Mouse (Mus musculus): ENCODE data around the gene Iqcf1.

Gene Iqcf1

DNA sequence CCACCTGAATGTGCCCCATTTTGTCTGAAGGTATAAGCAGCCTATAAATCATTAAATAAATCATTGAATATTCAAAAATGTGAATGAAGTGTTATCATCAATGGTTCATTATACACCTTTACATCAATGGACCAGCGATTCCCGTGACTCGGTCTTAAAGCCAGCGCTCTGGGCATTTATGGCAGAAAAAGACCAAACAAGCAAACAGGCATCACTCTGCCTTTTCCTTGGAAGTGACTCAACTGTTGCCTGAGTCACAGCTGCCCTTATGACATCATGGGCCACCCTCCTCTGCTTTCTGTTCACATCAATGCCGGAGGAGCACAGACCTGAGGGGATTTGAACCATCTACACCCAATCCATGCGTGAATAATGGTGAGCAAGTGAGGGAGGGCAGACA, at the start of gene Iqcf1:
Iqcf1 (plus strand) TSS at position 301 of the 400 bp plus-strand sequence.
- 93% methylated on average over 6 of the region's 6 CpGs for WGBS

DNA sequence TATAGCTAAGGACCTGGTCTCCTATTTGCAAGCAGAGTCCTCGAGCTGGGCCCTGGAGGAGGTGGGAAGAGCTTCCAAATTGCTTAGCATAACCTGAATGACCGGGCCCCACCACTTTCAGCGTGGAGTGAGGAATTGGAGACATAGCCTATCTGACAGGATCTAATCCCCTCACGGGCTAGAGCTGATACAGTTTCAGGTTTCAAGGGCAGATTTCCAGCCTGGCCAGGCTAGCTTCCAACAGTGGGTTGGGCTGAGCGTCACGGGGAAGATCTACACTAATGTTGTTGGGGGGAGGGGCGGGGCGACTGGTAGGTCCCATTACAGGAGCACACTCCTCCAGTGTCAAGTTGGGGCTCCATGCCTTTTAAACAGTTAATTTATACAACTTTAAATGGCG, 49.1 kb upstream of the Iqcf1 start:
- 45% methylated on average over 9 of the region's 9 CpGs for WGBS

DNA sequence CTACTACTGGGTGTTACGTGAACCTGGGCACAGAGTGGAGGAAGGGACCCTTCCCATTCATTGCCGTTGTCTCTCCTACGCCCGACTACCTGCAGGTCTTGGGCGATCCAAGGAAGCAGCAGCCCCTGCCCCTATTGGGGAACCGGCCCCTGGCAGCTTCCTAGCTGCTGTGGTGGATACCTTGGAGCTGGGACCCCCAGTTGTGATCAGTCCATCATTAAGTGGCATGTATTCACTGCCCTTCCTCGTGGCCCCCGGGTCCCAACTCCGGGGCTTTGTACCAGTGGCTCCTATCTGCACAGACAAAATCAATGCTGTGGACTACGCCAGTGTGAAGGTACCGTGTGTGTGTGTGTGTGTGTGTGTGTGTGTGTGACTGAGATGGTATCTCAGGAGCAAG, 48.5 kb upstream of the Iqcf1 start:
- WGBS: 86% methylated on average over 11 of the region's 11 CpGs

DNA sequence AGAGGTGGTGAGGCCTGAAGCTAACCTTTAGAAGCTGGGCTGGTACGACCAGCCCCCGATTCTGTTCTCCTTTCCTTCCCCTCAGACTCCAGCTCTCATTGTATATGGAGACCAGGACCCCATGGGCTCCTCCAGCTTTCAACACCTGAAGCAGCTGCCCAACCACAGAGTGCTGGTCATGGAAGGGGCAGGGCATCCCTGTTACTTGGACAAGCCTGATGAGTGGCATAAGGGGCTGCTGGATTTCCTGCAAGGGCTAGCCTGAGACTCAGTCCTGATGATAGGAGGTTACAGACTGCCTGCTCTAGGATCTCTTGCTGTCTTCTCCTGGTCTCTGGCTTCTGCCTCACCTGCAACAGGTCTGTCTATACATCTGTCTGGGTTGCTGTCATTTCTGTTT, 47.9 kb upstream of the Iqcf1 start:
- WGBS: 69% methylated on average over 2 of the region's 2 CpGs

DNA sequence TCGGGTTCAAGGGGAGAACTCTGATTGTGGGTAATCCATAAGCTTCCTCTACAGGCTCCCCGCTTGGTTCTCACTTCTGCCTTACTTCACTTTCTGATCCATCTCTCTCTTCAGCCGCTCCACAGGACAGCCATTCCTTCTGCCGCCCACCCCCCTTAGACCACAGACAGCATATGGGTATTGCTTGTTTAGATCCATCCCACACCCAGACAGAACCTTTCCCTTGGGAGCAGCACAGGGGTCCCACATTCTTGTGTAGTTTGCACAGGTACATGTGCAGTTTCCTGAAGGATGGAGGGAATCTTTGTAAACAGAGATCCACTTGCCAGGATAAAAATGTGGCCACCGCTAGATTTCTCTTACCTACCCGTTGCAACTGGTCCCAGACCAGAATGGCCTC, 47.4 kb upstream of the Iqcf1 start:
- WGBS: 55% methylated on average over 6 of the region's 6 CpGs

DNA sequence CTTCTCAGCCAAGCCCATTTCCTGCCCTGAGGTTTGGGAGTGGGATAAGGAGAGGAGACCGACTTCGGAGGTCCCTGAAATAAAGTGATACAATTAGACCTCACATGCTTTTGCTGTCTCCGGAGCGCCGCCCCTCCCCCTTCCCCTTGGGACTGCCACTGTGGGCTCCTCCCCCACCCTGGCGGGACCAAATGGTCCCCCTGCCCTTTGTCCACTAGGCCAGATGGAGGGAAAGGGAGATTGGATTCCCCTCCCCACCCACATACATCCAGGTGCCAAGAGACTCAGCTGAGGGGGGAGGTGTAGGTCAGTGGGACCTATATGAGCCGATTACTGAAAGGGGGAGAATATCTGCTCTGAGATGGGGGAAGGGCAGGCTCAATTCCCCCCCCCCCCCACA, 46.9 kb upstream of the Iqcf1 start:
- 13% methylated on average over 7 of the region's 7 CpGs for WGBS

DNA sequence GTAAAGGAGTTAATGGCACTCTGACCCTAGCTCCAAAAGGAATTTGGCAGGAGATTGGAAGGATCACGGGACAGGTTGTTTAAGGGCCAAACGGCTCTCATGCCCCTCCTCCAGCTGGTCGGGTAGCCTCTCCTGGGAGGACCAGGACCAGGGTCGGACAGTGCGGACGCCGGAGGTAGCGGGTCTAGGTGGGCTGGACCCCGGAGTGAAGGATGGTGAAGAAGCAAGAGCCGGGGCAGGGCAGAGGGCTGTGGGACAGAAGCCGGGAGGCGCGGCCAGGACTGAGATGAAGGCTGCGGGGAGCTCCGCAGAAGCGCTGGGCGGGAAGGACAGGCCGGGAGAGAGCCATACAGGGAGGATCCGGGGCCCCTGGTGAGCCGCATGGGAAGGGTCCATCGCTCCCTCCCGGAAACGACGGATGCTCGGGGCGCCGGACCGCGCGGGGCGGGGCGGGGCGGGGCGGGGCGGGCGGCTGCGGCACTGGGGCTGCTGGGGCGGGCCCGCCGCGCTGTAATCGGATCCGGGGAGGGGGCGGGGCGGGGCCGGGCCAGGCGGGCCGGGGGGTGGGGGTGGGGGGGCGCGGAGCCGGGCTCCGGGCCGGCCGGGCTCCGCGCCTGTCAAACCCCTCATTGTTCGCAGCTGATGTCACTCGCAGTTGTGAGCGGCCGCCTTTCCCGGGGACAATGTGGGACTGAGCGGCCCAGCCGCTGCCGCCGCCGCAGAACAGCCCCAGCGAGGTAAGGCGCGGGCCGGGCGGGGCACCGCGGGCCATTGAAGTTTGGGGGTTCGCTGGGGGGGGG, 46.3 kb upstream of the Iqcf1 start, which contains the start of gene Pcbp4:
Pcbp4 (plus strand) TSS at position 21 of the 800 bp plus-strand sequence.
- 2% methylated on average over 54 of the region's 74 CpGs for WGBS

DNA sequence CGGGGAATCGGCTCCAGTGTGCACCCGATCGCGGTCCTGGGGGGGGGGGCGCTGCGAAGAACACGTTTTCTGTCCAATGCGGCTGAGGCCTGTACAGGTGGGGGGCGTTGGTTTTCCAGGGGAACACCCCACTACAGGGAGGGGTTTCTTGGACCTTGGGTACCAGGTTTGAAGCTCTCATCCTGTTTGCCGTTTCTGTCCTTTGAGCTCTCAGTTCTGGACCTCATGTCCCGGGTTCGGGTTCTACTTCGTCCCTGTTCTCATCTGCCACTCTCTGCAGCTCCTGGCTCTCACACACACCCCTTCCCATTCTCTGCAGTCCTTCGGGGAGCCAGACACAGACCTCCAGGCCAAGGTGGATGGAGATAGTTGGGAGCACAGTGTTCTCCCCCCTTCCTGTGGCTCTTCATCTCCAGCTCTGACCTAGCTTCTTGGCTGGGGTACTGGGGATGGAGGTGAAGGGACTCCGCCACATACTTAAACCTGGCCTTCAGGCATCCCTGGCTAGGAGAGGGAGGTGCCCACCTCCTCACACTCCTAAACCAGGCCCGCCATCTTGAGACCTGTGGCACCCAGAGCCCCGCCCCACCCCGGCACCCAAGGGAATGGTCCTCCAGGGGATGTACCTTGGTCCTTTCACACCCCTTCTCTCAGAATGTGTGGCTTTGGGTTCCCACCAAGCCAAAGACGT, 45.6 kb upstream of the Iqcf1 start:
- WGBS: 7% methylated on average over 20 of the region's 20 CpGs

DNA sequence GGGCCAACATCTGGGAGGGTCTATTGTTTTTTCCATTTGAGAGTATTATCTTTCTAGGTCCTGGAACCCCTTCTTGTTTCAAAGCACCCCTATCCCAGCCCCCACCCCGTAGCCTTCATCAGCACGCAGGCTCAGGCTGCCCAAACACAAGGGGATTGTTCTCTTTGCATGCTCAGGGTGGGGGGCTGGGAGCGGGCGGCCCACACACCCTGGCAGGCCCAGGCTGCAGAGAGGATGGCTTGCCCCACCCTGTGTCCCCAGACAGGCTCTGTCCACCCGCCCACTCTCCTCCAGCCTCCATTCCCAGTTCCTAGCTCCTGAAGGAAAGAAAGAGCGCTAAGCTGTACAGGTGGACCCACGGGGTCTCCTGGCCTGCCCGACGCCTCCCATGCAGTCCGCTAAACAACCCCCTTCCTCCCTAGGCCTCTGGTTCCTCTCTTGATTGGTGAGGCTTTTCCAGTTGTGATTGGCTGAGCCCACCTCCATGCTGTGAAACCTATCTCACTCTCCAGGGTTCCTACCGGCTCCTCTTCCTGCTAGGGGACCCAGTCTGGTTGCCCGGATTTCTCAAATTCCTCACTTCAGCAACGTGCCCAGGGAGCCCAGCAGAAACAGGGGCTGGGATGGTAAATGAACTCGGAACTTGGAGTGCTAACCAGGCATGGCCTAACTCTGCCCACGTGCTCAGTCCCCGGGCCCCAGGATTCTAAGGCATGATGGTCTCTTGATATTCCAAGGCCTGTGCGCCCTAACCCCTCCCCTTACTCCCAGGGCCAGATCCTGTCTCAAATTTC, 44.7 kb upstream of the Iqcf1 start:
- WGBS: 18% methylated on average over 17 of the region's 17 CpGs

DNA sequence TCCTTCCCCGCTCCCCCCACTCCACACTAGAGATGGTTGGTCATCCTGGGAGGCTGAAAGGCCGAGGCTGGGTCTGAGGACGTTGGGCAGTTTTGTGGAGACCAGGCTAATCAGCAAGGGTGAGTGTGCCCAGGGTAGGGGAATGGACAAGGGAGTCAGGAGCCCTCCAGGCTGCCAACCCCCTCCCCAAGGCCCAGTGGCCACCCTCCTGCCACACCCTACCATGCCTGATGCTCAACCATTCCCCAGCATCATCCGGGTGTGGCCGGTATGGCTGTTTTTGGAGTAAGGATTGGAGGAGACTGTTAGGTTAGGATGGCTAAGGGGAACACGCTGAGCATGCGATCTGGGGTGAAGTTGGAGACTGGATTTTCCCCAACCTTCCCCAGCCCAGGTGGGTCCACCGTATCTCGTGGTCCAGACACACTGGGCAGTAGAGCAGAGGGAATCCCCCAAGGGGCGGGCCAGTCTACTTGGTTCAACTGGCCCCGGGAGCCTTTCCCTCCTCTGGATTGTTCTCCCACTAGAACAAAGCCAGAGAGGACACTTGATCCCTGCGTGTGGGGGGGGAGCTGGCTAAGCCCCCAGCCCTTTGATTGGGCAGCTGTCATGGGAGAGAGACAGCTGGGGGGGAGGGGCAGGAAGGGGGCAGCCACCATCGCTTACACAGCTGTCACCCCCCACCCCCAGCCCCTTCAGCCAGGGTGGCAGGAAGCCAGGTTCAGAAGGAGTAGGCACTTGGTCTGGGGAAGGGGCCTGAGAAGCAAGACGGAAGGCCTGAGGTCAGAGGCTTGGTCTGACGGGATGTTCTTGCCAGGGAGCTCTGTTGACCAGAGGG, 43.2 kb upstream of the Iqcf1 start:
- 40% methylated on average over 15 of the region's 15 CpGs for WGBS

DNA sequence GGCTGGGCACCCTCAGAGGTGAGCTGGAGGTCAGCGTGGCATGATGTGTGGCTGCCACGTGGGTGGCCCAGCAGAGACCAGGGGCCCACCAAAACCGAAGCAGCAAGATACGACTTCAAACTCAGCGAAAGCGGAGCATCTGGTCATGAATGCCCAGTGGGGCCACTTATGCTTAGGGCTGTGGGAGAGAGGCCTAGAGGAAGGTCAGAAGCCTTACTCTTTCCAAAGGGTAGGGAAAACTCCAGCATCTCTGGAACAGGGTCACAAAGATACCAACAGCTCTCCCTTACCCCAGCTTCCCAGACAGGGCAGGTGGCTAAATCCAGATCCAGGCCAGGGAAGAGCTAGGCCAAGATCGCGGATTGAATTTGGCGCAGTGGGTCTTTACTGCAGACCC, 42.6 kb upstream of the Iqcf1 start:
- WGBS: 60% methylated on average over 9 of the region's 9 CpGs

DNA sequence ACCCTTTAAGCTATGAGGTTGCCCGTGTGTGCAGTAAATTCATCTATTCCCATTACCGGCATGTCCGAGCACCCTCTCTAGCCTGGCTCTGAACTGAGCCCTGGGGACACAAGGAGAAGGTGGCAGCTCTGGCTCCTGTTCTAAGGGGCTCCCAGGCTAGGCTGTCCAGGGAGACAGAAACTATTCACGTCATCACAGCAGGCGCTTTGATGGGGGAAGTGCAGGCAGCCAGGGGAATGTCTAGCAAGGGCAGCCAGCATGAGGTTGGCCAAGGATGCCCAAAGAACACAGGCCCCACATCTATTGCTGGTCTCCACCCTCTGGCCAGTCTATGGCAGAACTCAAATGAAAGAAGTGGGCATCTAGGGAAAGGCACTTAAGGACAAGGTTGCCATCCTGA, 41.8 kb upstream of the Iqcf1 start:
- 57% methylated on average over 5 of the region's 5 CpGs for WGBS

DNA sequence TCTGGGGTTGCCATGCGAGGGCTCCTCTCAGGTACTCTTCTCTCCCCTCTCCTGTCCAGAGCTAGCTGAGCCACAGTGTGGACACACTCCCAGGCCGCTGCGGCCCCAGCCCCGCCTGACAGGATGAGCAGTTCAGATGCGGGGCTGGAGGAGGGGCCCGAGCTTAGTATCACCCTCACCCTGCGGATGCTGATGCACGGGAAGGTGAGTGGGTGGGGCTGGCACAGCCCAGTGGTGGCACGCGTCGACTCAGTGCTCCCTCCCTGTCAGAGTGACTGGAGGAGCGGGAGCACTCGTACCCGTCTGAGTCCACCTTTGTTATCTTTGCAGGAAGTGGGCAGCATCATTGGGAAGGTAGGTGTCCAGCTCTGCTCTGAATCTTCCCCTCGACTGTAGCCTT, 39.8 kb upstream of the Iqcf1 start:
- WGBS: 45% methylated on average over 15 of the region's 15 CpGs

DNA sequence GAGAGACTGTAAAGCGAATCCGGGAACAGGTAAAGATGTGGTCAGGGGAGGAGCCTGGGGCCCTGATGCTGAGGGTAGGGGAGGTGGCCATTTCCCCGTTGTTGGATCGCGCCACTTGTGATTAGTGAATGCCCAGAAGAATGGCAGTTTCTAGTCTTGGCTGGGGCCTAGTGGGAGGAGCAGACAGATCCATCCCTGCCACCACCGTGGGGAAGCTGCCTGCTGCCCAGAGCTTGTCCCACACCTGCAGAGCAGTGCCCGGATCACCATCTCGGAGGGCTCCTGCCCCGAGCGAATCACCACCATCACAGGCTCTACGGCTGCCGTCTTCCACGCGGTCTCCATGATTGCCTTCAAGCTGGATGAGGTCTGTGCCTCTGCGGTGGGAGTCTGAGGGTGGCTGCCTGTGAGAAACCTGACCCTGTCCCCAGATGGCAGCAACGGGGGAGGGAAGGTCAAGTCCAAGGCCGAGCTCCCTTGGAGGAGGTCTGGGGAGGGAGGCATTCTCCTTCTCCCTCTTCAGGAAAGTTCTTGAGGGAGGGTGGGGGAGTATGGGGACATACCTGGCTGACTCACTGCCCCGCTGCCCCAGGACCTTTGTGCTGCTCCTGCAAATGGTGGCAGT, 39.3 kb upstream of the Iqcf1 start:
- WGBS: 66% methylated on average over 18 of the region's 18 CpGs

DNA sequence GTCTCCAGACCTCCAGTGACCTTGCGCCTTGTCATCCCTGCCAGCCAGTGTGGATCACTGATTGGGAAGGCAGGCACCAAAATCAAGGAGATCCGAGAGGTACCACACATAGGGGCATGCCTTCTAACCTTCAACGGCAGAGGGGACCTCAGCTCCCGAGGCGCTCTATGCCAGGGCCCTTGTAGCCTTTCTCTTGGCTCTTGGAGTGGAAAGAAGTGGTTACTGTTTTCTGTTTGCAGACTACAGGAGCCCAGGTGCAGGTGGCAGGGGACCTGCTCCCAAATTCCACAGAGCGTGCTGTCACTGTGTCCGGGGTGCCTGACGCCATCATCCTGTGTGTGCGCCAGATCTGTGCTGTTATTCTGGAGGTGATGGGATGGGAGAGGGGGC, 38.7 kb upstream of the Iqcf1 start:
- WGBS: 81% methylated on average over 9 of the region's 9 CpGs

DNA sequence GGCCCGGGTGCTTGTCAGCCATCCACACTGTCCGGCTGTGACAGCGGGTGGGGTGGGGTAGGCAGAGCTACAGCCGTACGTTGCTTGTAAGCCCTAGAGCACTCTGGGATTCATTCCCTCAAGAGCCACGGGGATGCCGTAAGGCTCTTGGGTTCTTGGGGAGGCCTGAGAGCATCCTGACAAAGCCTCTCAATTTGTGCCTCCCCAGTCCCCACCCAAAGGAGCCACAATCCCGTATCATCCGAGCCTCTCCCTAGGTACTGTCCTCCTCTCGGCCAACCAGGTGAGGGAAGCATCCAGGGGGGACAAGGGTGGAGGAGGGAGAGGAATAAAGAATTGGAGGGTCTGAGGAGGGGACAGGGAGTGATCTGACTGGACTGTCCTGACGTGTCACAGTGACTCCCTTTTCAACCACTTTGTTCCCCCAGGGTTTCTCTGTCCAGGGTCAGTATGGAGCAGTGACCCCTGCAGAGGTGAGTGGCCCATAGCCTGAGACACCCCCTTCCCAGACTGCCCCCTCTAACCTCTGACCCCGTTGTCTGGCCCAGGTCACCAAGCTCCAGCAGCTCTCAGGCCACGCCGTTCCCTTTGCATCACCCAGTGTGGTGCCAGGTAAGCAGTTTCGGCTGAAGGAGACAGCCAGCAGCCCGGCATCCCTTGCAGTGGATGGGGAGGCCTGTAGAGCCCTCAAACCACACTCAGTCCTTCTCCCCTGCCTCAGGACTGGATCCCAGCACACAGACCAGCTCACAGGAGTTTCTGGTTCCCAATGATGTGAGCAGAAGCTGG, 37.9 kb upstream of the Iqcf1 start:
- WGBS: 83% methylated on average over 16 of the region's 16 CpGs

DNA sequence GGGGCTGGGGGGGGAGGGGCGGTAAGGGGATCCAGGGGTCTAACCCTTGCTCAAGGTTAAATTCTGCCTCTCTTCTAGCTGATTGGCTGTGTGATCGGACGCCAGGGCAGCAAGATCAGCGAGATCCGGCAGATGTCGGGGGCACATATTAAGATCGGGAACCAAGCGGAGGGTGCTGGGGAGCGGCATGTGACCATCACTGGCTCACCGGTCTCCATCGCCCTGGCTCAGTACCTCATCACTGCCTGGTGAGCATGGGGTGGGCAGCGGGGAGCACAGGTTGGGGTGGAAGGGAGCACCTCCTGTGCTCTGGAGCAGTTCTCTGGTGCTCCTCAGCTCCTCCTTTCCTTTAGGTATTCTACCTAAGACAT, 37.4 kb upstream of the Iqcf1 start:
- WGBS: 95% methylated on average over 12 of the region's 12 CpGs

DNA sequence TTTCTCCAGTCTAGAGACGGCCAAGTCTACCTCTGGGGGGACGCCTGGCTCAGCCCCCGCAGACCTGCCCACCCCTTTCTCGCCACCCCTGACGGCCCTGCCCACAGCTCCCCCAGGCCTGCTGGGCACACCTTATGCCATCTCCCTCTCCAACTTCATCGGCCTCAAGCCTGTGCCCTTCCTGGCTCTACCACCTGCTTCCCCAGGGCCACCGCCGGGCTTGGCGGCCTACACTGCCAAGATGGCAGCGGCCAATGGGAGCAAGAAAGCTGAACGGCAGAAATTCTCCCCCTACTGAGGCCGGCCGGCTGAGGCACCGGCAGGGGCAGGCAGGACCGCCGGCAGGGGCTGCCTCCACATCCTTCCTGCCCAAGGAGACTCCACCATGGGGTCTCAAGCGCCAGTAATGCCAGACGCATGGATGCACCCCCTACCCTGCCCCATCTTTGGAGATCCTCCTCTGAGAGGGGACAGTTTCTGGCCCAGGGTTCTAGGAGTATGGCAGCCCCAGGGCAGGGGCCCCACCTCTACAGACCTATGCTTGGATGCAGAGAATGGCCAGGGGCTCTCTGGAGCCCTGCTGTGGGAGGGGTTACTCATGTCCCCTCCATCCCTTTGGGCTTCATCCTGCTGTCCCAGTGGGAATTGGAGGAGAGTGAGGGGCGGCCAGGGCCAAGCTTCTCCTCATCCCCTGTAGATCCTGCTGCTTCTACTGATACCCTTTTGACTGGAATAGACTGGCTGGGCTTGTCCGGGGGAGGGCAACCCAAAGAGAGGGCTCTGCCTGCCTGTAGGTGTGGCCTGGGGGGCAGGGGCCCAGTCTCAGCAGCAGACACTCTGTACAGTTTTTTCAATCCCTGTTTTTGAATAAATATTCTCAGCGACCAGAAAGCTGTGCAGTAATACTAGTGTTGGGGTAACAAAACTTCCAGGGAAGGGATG, 36.4 kb upstream of the Iqcf1 start:
- WGBS: 73% methylated on average over 21 of the region's 21 CpGs

Data from cerebral cortex, adult 2 months (tissue).